Mouse (Mus musculus): Measurements from ENCODE around the gene Pde2a. TPM values are rescaled to one million over a fixed set of nuclear protein-coding genes. Genes with fewer than 3 reads are reported as not detected.
"Not testable (repeated sequence)": the region's sequence is repeated elsewhere in the genome, so short reads cannot be mapped to it uniquely, and the experiment has no call there.

Pde2a gene
- polyA plus RNA-seq, 1 experiment from 2014 or later = 31.6 TPM

DNA sequence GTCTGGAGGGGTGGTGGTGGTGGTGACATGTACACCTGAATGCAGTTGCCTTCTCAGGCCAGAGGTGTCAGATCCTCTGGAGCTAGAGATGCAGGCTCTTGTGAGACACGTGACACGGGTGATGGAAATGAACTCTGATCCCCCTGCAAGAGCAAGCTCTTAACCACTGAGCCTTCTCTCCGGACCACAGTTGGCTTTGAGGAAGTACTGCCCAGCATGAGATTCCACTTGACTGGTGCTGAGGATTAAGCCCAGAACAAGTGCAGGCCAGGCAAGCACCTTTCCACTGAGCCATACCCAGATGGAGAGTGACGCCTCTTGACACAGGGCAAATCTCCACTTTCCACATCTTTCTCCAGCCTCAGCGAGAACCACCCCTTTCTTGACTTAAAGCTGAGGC is 137.9 kb downstream of the Pde2a start:
- WGBS = 71% methylated on average over 5 of the region's 5 CpGs
- not testable (repeated sequence) for H3K4me3 ChIP-seq (ENCODE audit: low read depth, low read length); ATAC-seq; H3K9ac ChIP-seq (ENCODE audit: low read depth, low read length); H3K4me2 ChIP-seq (ENCODE audit: low read length); H3K36me3 ChIP-seq (ENCODE audit: control insufficient read depth, insufficient read depth, low read length); H3K27ac ChIP-seq (ENCODE audit: low read length); H3K27me3 ChIP-seq (ENCODE audit: control insufficient read depth, insufficient read depth, low read depth, low read length); H3K4me1 ChIP-seq (ENCODE audit: control insufficient read depth, insufficient read depth, low read length); H3K9me3 ChIP-seq (replicated peaks; ENCODE audit: control insufficient read depth, low read length, poor library complexity, severe bottlenecking)

MicroRNA genes within 50 kb of the gene (microRNA counts, 519-probe panel; counts per million panel counts)
- microRNA mmu-miR-139-3p = 1,439 counts per million, percentile 28 among the panel's probes with 10 or more counts
- 1,899 counts per million, percentile 41 among the panel's probes with 10 or more counts for microRNA mmu-miR-139-5p

Small RNAs within 50 kb of the gene (microRNA-seq; reads per million reads assigned to microRNA genes)
- gene Mir139 = 3,954 reads per million, percentile 89 among the genes with 10 or more reads in this experiment

Other genes starting within 250 kb of the Pde2a start
- gene Atg16l2, start 119.4 kb upstream of the Pde2a start, polyA plus RNA-seq (2015; fragmentation: Nextera tagmentation; extraction: Ambion mirVana) = 29.3 and 36.3 TPM in 2 replicates
- gene Stard10, start 104.6 kb upstream of the Pde2a start, polyA plus RNA-seq (2015; fragmentation: Nextera tagmentation; extraction: Ambion mirVana) = 6.7 and 8.3 TPM in 2 replicates
- 8.8 and 11.4 TPM in 2 replicates for gene Arap1, start 73.6 kb upstream of the Pde2a start, polyA plus RNA-seq (2015; fragmentation: Nextera tagmentation; extraction: Ambion mirVana)
- 0.65 and 0.69 TPM in 2 replicates for gene Gm45837, start 10.8 kb upstream of the Pde2a start, polyA plus RNA-seq (2015; fragmentation: Nextera tagmentation; extraction: Ambion mirVana)
- not detected in 2 replicates for gene Art2b, start 163.9 kb downstream of the Pde2a start, polyA plus RNA-seq (2015; fragmentation: Nextera tagmentation; extraction: Ambion mirVana)
- gene Clpb, start 241.9 kb downstream of the Pde2a start, polyA plus RNA-seq (2015; fragmentation: Nextera tagmentation; extraction: Ambion mirVana) = 43.0 and 46.5 TPM in 2 replicates